Mouse (Mus musculus): ENCODE results near the gene Dnph1.
"Not testable (repeated sequence)": the region's sequence is repeated elsewhere in the genome, so short reads cannot be mapped to it uniquely, and the experiment has no call there.

Gene Dnph1

GRCm38 (mm10) chr17:46496623-46497434 is at the start of gene Dnph1:
TSS of gene Dnph1 (plus strand) at chr17:46496711.
- DNase-seq = peak; percentile 84 to 88

DNA sequence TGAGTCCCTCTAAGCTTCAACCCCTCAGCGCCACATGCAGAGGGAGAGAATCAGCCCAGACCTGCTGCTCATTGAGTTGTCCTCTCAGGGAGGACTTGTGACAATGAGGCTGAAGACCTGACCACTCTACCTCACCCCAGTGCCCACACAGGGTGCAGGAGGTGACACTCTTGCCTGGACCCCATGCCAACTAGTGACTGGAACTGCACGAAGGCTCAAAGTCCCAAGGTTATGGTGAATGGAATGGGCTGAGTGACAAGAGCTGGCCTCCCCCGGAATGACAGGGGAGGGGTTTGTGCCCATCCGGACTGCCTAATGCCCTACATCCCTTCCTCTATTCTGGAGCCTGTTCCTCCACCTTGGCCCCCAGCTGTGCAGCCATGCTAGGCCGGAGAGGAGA is 43.8 kb upstream of the Dnph1 start:
- no peak for DNase-seq

- no peak for DNase-seq
Measured at GRCm38 (mm10) chr17:46453302-46453948, 43.1 kb upstream of the Dnph1 start.

GRCm38 (mm10) chr17:46453970-46454411 is 42.5 kb upstream of the Dnph1 start:
- DNase-seq = no peak

DNA sequence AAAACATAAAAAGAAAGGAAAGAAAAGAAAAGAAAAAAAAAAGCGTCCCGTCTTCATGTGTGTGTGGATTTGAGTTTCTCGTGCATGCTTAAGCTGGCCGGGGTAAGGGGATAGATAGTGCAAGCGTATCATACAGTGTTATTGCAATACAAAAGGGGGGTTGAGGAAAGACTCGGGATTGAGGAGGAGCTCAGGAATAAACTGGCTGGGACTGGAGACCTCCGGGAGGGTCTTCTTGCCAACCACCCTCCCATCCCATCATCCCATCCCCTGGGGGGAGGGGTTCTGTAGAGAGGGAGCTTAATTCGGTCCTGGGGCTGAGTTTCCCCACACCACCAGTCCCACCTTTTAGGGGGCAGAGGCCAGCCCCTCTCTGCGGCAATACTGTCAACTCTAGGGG is 42.0 kb upstream of the Dnph1 start:
- no peak for DNase-seq

- DNase-seq = peak; percentile 38 to 48
Measured at GRCm38 (mm10) chr17:46455110-46455691, 41.3 kb upstream of the Dnph1 start.

GRCm38 (mm10) chr17:46457791-46458190 is 38.7 kb upstream of the Dnph1 start:
- DNase-seq = peak; percentile 56 to 74

DNA sequence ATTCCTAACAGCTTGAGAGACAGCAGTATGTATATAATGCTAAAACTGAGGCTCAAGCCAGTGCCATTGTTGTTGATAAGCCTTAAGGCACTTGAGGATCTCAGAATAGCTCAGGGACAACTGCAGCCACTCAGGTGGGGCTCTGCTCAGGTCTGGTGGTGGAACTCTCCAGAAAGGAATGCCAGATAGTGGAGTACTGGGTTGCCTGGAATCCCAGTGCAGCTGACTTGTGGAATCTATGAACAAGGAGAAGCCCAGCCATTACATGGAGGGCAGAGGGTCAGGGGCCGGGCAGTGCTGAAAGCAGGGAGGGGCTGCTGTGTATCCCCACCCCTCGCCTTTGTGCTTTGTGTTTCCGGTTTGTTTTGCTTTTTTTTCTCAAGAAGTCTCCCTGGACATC is 38.1 kb upstream of the Dnph1 start:
- no peak for DNase-seq

DNA sequence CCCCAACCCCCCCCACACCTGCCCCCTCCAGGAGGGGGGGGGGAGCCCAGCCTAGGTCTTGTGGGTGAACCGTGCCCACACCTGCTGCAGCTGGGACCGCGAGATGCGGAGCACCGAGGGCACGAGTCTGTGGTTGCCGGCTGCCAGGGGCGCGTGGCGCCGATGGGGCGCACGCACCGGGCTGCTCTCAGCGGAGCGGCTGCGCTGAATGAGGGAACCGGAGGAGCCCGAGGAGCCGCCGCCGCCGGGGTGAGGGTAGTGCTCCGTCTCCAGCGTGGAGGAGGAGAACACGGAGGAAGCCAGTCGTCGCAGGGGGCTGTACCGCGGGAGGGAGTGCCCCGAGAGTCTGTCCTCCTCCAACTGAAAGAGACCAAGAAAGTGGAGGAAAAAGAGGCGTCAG is 35.8 kb upstream of the Dnph1 start:
- no peak for DNase-seq

GRCm38 (mm10) chr17:46461347-46461746 is 35.2 kb upstream of the Dnph1 start:
- DNase-seq = no peak

GRCm38 (mm10) chr17:46462226-46462625 is 34.3 kb upstream of the Dnph1 start:
- DNase-seq = no peak

- no peak for DNase-seq
Measured at GRCm38 (mm10) chr17:46467830-46468229, 28.7 kb upstream of the Dnph1 start.

DNA sequence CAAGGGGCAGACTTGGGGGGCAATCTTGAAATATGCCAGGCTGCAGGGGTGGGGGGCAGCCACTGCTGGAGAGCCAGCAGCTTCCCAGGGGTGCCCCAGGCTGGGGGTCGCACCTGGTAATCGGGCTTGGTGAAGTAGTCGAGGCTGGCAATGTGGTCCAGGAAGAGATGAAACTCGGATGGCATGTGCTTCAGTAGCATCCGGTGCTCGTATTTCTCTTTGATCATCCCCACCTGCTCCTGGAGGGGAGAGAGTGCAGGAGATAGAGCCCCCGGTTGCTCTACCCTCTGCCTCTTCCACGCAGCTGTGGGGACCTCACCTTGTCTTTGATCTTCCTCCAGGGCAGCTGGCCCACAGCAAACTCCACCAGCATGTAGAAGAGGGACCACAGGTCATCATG is 19.9 kb upstream of the Dnph1 start:
- no peak for DNase-seq

DNA sequence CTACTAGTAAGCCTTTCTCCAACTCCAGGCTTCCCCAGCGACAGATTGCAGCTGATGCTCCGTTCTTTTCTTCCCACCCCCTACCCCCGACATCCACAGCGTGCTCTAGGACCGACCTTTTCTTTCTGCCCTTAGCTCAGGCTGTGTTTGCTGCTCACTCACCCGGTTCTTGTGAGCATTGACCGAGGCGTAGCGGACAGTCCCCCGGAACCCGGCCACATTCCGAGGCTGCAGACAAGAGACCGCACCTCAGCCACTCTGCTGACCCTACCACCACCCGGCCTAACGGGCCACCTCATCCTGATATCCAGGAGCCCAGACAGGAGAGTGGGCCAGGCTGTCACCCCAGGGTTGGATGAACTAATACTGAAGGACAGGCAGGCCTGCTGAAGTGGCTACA is 19.2 kb upstream of the Dnph1 start:
- no peak for DNase-seq

- peak; percentile 77 to 78 for DNase-seq
Measured at GRCm38 (mm10) chr17:46483561-46484001, 12.9 kb upstream of the Dnph1 start.

DNA sequence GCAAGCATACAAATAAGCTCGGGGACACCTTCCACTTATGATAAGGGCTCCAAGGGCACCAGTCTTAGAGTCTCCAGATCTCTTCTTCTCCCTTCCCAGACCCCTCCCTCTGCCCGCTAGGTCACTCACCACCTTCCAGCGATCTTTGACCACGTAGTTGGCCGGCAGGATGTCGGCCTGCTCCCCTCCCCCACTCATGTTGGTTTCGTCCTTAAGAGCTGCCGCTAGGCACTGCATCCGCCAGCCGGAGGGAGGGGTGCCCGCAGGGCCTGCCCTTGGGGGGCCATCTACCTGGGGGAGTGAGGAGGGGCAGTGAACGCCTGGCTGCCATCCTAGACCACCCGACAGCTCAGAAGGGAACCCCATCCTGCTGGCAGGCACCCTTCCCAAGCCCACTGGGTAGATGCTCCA is 12.5 kb upstream of the Dnph1 start:
- DNase-seq = peak; percentile 58 to 70

GRCm38 (mm10) chr17:46484461-46484875 is 12.0 kb upstream of the Dnph1 start:
- peak; percentile 54 to 60 for DNase-seq

GRCm38 (mm10) chr17:46486995-46487394 is 9.5 kb upstream of the Dnph1 start:
- peak; percentile 51 to 52 for DNase-seq

- DNase-seq = peak; percentile 82 to 83
Measured at GRCm38 (mm10) chr17:46487431-46487830, 9.1 kb upstream of the Dnph1 start, which contains the start of gene Ttbk1. TSS of gene Ttbk1 (minus strand) at chr17:46487675.

GRCm38 (mm10) chr17:46495486-46495885 is 1.0 kb upstream of the Dnph1 start:
- DNase-seq = peak in 1 of 2 experiments; percentile 44

GRCm38 (mm10) chr17:46496081-46496480 is 430 bp upstream of the Dnph1 start:
- not testable (repeated sequence) for DNase-seq

- no peak for DNase-seq
Measured at GRCm38 (mm10) chr17:46497956-46498355, 1.4 kb downstream of the Dnph1 start.

- no peak for DNase-seq
Measured at GRCm38 (mm10) chr17:46502775-46503174, 6.3 kb downstream of the Dnph1 start.
